Mouse (Mus musculus): Measurements from ENCODE around the gene Pcmtd2.
"Not testable (repeated sequence)": the region's sequence is repeated elsewhere in the genome, so short reads cannot be mapped to it uniquely, and the experiment has no call there.

Pcmtd2 gene

DNA sequence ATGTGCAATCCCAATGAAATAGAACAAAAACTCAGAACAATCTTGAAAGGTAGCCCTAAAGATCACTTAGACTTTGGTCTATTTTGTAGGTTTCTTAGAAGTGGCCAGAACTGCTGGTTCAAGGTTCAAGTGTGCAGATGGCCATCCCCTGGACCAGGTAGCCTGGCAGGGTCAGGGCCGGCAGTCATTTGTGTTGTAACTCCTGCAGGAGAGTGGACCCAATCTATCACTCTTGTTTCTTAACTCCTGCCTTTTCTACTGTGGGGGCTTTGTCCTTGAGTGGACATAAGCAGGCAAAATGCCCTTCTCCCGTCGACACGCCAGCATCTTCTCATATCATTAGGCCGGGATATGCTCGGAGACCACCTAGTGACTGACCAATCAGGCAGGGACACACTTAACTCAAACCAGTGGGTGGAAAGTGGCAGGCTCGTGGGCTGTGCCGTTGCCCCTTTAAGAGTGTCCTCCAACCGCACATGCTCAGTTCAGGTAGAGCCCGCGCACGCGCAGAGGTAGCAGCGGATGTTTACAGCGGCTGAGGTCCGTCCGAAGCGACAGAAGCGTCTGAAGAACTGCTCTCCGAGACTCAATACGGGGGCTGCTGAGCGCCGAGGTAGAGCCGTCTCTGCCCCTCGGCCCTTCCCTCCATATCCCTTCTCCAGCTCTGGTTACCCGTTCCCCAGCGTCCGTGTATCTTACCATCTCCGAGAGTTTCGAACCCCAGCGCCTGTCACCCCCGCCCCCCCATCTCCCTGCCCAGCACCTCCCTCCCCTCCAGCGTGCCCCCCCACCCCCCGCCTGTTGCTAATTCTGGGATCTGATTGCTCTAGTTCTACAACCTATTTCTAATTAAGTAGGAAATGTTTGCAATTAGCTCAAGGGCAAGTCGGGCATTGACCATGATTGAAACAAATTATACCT is at the start of gene Pcmtd2:
TSS of gene Pcmtd2 (plus strand) at position 483 of the 921 bp plus-strand sequence.
- DNase-seq (ENCODE audit: low spot score in 2 of 2) = peak; percentile 81 to 93

DNA sequence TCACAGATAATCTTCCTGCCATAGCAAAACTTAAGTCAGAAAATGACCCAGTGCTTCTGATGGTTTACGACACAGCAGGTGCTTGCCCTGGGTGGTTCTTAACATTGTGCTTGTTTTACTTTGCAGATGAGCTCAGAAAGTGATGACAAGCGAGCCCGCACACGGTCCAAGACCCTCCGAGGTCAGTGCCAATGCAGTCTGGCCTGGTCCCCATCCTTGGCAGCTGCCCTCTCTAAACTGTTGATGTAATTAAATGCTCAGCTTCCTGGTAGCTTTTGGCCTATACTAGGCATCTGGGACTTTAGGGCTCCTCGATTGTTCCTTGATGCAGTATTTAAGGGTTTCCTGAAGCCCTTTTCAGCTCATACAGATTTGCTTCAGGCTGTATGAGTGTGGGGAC is 48.3 kb upstream of the Pcmtd2 start:
- DNase-seq (ENCODE audit: low spot score in 2 of 2) = no peak

DNA sequence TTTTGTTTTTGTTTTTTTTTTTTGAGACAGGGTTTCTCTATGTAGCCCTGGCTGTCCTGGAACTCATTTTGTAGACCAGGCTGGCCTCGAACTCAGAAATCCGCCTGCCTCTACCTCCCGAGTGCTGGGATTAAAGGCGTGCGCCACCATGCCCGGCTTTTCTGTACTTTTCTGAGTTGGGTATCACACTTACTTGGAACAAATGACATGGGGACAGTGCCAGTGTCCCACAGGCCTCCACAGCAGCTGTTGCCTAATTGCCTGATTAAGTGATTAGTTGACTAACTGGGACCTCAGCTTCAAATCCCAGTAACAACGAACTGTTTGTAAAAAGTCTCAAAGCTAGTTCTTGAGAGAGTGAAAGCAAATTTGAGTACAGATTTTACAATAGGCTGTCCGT is 44.5 kb upstream of the Pcmtd2 start:
- not testable (repeated sequence) for DNase-seq (ENCODE audit: low spot score in 2 of 2)

DNA sequence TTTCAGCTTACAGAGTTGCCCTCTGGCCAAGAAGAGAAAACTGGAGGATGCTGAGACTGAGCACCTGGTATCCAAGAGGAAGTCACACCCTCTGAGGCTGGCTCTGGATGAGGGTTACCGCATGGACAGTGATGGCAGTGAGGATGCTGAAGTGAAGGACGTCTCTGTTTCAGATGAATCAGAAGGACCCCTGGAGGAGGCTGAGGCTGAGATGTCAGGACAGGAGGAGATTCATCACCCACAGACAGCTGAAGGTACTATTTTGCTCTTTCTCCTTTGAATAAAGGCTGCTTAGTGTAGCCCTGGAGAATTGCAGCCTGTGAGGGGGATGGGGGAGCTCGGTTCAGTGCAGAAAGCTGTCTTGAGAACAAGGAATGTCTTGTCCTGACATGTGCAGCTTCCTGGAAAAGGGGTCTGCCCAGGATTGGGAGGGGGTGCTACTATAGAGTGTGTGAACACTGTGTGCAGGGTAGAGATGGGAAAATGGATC is 42.0 kb upstream of the Pcmtd2 start:
- DNase-seq (ENCODE audit: low spot score in 2 of 2) = no peak

DNA sequence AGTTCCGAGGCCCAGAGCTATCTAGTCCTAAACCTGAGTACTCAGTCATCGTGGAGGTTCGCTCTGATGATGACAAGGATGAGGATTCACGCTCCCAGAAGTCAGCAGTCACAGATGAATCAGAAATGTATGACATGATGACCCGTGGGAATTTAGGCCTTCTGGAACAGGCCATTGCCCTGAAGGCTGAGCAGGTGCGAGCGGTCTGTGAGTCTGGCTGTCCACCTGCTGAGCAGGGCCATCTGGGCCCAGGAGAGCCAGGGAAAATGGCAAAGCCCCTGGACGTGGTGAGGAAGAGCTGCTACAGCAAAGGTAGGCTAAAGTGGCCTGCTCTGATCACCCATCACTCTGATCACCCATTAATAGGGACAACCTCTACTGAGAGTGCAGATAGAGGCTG is 40.0 kb upstream of the Pcmtd2 start:
- no peak for DNase-seq (ENCODE audit: low spot score in 2 of 2)

DNA sequence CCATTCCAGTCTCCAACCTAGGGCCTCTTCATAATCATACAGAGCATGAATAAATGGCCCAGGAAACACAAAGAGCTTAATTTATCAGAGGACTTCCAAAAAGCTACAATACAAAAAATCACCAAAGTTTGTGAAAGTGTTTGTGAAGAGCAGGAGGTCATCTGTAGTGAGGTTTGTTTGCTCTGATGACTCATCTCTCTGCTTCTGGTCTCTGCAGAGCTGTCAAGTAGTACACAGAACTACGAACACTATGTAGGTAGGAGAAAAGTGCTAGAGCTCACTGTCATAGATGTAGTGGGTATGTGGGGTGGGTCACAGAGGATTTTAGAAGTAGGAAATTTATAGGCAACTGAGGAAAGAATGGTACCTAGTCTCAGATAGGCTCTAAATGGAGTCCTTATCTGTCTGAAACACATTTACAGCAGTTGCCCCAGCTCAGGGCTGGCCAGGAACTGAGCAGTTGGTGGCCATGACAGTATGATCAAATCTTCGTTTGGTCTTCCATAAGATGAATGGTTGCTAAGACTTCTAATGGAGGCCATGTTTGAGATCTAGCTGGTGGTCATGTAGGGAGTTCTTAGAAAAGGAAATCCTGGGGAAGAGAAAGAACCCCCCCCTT is 8.5 kb upstream of the Pcmtd2 start:
- DNase-seq (ENCODE audit: low spot score in 2 of 2) = no peak

DNA sequence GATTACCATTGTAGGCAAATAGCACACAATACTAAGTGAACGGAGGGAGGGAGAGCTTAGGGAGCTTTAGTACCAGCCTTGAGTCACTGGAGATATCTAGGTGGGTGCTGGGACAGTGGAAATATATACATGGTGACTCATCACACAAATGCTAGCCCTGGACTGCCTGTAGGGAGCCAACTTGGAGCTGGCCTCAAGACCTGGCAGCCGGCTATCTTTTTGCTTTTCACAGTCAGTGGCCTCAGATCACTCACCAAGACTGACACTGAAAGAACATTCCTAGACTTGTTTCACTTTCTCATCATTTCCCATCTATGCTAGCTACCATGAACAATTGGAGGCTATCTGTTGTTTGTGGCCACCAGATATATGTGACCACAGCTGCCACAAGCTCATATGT is 4.9 kb upstream of the Pcmtd2 start:
- DNase-seq (ENCODE audit: low spot score in 2 of 2) = no peak

DNA sequence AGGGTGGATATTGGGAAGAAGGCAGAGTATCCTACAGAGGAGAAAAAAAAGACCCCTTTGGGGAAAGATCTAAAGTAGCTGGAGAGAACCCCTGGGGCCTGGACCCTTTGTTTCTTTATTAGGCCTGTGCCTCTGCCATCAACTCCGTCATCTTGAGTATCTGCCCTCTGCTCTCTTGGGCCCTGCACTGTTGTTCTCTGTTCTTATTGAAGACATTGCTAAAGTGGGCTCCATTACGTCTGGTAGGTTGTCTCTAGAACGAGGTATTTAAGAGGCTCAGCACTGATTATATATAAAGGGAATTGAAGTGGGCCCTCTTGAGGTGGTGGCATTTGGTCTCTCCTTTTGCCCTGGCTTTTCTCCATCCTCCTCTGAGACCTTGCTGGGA is 633 bp downstream of the Pcmtd2 start:
- DNase-seq (ENCODE audit: low spot score in 2 of 2) = peak in 1 of 2 experiments; percentile 19

DNA sequence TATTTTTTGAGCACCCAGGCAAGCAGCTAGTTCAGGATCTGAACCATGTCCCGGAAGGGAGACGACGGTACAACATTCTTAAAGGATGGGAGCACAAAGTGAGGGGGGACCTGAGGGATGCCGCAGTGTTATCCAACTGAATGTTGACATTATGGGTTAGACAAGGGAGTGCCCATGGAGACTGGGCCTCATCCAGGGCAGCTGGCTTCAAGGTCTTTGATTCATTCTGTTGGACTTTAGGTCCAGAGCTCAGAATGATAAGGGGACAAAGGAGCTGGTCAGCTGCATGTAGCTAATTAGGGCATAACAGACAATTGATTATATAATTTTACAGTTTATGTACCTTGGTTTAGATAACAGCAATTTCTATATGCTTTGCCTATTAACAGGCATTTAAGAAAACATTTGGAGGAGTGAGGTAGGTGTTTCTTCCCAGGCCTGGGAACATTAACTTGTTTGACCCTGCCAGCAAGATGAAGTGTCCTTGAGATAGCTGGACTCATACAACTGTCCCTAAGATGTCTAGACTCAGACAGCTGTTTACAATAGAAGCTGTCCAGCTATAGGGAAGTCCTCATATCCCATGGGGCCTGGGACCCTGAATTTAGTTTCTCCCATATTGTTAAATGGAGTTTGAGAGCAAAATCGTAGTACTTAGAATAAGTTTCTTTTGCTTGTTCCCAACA is 8.2 kb downstream of the Pcmtd2 start:
- DNase-seq (ENCODE audit: low spot score in 2 of 2) = no peak

DNA sequence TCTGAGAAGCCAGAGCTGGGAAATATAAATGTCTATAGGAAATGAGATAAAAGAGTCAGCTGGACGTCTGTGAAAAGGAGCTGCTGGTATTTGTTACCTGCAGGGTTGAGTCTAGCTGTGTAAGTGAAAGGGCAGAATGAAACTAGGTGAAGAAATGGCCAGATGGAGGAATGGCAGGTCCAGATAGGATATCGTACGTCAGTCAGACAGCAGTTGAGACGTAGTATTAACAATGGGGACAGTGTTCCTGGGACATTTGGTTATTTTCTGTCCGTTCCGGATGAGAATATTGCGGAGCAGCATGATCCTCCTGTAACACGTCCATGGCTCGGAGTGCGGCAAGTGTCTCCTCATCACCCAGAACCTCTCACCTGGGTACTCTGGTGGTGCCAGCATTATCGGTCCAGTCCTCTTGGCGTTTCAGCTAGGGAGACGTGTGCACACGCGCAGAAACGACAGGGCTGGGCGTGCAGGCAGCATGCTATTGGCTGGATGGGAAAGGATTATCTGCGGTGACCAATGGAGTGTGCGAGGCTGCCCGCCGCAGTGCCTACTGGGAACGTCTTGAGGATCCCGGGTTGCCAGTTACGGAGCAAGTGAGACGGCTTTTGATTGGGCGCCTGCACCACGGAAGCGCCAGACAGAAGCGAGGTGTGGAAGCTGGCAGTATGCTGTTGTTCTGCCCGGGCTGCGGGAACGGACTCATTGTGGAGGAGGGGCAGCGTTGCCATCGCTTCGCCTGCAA is 26.3 kb downstream of the Pcmtd2 start, which contains the start of gene Polr3k:
TSS of gene Polr3k (plus strand) at position 547 of the 745 bp plus-strand sequence.
- DNase-seq (ENCODE audit: low spot score in 2 of 2) = peak; percentile 95 to 98

DNA sequence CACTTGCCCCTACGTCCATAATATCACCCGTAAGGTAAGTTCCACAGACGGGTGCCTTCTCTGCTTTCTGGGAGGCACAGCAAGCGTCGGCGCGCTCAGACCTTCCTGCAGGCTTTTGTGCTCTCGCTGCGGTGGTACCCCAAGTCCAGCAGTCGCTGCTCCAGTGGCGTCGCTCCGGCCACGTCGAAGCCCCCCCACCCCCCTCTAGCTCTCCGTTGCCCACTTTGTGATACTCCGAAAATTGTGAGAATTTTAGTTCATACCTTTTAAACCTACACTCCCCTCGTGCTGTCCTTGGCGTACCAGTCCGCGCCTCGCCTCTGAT is 26.8 kb downstream of the Pcmtd2 start:
- DNase-seq (ENCODE audit: low spot score in 2 of 2) = no peak

DNA sequence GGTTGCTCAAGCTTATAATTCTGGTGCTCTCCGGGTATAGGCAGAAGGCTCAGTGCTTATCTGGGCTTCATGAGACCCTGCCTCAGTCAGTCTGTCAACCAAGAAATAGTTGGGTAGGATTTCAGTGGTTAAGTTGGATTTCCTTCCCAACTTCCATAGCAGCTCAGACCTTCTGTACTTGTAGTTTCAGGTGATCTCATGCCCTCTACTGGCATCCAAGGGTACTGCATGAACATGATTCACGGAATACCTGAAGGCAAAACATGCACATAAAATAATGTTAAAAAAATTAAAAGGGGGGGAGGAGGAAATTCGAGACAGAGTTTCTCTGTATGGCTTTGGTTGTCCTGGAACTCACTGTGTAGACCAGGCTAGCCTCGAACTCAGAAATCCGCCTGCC is 29.3 kb downstream of the Pcmtd2 start:
- DNase-seq (ENCODE audit: low spot score in 2 of 2) = peak in 1 of 2 experiments; percentile 85

DNA sequence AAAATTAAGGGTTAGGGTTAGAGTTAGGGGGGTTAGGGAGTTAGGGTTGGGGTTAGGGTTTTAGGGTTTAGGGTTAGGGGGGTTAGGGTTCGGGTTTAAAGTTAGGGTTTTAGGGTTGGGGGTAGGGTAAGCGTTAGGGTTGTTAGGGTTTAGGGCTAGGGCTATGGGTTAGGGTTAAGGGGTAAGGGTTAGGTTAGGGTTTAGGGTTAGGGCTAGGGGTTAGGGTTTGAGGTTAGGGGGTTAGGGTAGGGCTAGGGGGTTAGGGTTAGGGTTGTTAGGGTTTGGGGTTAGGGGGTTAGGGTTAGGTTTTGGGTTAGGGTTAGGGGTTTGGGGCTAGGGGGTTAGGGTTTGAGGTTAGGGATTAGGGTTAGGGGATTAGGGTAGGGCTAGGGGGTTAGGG is 33.4 kb downstream of the Pcmtd2 start:
- DNase-seq (ENCODE audit: low spot score in 2 of 2) = no peak

DNA sequence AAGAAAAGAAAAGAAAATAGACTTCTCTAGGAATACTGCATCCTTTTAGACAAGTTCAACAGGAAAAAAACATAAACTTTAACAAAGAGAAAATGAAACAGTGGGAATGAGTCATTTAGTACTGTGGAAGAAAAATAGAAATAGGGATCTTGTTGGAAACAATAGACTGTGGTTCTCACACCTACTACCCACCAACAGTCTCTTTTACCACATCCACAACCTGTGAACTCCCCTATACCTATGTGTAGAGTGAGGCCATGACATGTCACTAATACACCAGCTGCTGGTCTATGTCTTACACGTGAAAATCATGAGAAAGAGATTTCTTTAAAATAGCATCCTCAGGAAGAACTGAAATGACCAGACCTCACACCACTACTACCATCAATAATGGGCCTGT is 41.2 kb downstream of the Pcmtd2 start:
- no peak for DNase-seq (ENCODE audit: low spot score in 2 of 2)

DNA sequence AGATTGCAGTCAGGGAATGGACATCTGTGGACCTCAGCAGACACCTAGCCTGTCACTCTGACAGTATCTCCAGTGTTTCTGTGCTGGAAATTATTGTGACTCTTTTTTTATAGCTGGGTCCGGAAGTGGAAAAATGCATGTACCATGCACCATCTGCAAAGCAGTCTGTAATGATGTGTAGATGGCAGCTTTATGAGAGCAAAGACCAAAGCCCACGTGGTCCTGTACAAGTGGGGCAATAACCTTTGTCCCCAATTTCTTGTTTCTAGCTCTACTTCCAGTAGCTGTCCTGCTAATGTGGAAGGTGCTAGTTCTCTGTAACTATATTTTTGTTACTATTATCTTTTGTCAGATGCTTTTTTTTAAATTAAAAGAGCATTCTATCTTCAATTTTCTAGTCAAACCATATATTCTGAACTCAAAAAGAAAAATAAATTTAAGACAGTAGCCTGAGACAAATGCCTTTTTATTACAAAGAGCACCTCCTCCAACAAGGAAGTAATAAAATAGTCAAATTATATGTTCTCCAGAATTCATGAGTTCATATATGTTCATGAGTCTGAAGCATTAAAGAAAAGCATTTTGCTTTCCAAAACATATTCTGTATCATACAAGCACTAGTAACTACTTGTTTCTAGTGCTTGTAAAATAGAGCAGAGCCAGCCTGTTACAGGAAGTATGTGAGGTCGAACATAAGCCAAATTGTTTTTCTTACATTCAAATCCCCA is 45.5 kb downstream of the Pcmtd2 start:
- DNase-seq (ENCODE audit: low spot score in 2 of 2) = no peak

Data from left cerebral cortex, adult 9 months (tissue).